Mouse (Mus musculus) layer of hippocampus, adult 8-10 months (tissue): ENCODE measurements at regions not wholly inside any gene's neighbourhood (a gene's known extent, or its start where the extent isn't known, plus 50 kb on each side); places are given as distances from the start of the nearest gene placed in this dataset.

Experiments used
- DNase-seq, 2 experiments: peaks; one replicate each; pipeline ENCODE4 v3.0.0; 2022; ENCODE audit warnings: low spot score in 2 of 2

- no peak for DNase-seq
Measured at GRCm38 (mm10) chr15:31841519-31841918, 239.9 kb downstream of the Fam173b start.

GRCm38 (mm10) chr15:31854764-31855163, 253.1 kb downstream of the Fam173b start:
- DNase-seq, result no peak

- no peak for DNase-seq
Measured at GRCm38 (mm10) chr15:31855188-31855587, 253.5 kb downstream of the Fam173b start.

- DNase-seq, result no peak
Measured at GRCm38 (mm10) chr15:31869100-31869499, 267.4 kb downstream of the Fam173b start.

- DNase-seq, result no peak
Measured at GRCm38 (mm10) chr15:31869673-31870417, 268.2 kb downstream of the Fam173b start.

GRCm38 (mm10) chr15:31875436-31875835, 273.8 kb downstream of the Fam173b start:
- no peak for DNase-seq

- DNase-seq, result no peak
Measured at GRCm38 (mm10) chr15:31880479-31880878, 278.8 kb downstream of the Fam173b start.

GRCm38 (mm10) chr15:31882331-31882730, 280.7 kb downstream of the Fam173b start:
- no peak for DNase-seq

GRCm38 (mm10) chr15:31883516-31883915, 281.9 kb downstream of the Fam173b start:
- DNase-seq, result no peak

GRCm38 (mm10) chr15:31898904-31899650, 278.0 kb upstream of the Tas2r119 start:
- DNase-seq, result no peak

GRCm38 (mm10) chr15:31900325-31900724, 276.8 kb upstream of the Tas2r119 start:
- DNase-seq, result no peak

- DNase-seq, result no peak
Measured at GRCm38 (mm10) chr15:31908432-31908831, 268.7 kb upstream of the Tas2r119 start.

- DNase-seq, result no peak
Measured at GRCm38 (mm10) chr15:31911978-31912377, 265.1 kb upstream of the Tas2r119 start.

GRCm38 (mm10) chr15:31921485-31921884, 255.6 kb upstream of the Tas2r119 start:
- peak; percentile 5 to 9 for DNase-seq

- no peak for DNase-seq
Measured at GRCm38 (mm10) chr15:31960301-31960700, 216.8 kb upstream of the Tas2r119 start.

GRCm38 (mm10) chr15:31961963-31962362, 215.1 kb upstream of the Tas2r119 start:
- no peak for DNase-seq

- DNase-seq, result no peak
Measured at GRCm38 (mm10) chr15:31964911-31965310, 212.2 kb upstream of the Tas2r119 start.

GRCm38 (mm10) chr15:31965542-31965941, 211.5 kb upstream of the Tas2r119 start:
- no peak for DNase-seq

- DNase-seq, result no peak
Measured at GRCm38 (mm10) chr15:31972891-31973290, 204.2 kb upstream of the Tas2r119 start.

GRCm38 (mm10) chr15:31973889-31974288, 203.2 kb upstream of the Tas2r119 start:
- DNase-seq, result peak; percentile 52 to 62

GRCm38 (mm10) chr15:31976461-31976860, 200.6 kb upstream of the Tas2r119 start:
- no peak for DNase-seq

- no peak for DNase-seq
Measured at GRCm38 (mm10) chr15:31977563-31977962, 199.5 kb upstream of the Tas2r119 start.

- no peak for DNase-seq
Measured at GRCm38 (mm10) chr15:31979961-31980360, 197.1 kb upstream of the Tas2r119 start.
